ENCODE assay signal across 19 mouse cellular contexts in genomic region chr3:28616386-28616785, GRCm38 (mm10).
A peak's percentile ranks its signal among the peaks of the same experiment; 100 is the strongest.
DNase-seq lines count a peak whose midpoint lies in the region; ATAC-seq and TF ChIP-seq lines count a peak whose summit lies in the region.
"Had no signal": no experiment of that assay in that cellular context is flagged by ENCODE, and none has a peak within 500 bp of the region (broad histone marks: within the 10 kb centered on the region; RNA-seq: fewer than 3 reads in every experiment).

No protein-coding gene starts in this region.

- no peaks in the 10 kb centered on the region for H3K4me1 ChIP-seq in limb, embryonic 14.5 days (ENCODE audit: control insufficient read depth, insufficient read depth, low read length)
- H3K4me1 ChIP-seq in limb, embryonic 10.5 days = no peaks in the 10 kb centered on the region
- no peaks in the 10 kb centered on the region for H3K4me1 ChIP-seq in heart, embryonic 10.5 days
- H3K4me1 ChIP-seq: embryonic facial prominence, embryonic 12.5 days; forebrain, embryonic 15.5 days; neural tube, embryonic 15.5 days had no signal

- H3K9ac ChIP-seq in limb, embryonic 14.5 days (ENCODE audit: low read depth, low read length, severe bottlenecking) = no peak overlapping the region
- H3K9ac ChIP-seq: embryonic facial prominence, embryonic 12.5 days; forebrain, embryonic 15.5 days; neural tube, embryonic 15.5 days had no signal

- no peak for TF ChIP-seq POLR2A in limb, embryonic 14.5 days (IDR thresholded peaks at IDR 0.05; ENCODE audit: borderline replicate concordance, extremely low read depth, insufficient read depth, insufficient read length)

- WGBS in limb, embryonic 14.5 days = 49% methylated on average over 1 of the region's 1 CpGs
- 87% methylated on average over 1 of the region's 1 CpGs for WGBS in limb, embryonic 10.5 days
- WGBS in heart, embryonic 10.5 days = 77% methylated on average over 1 of the region's 1 CpGs

- no peak overlapping the region for H3K4me2 ChIP-seq in limb, embryonic 14.5 days (replicated peaks; ENCODE audit: low read depth, low read length, severe bottlenecking)
- H3K4me2 ChIP-seq: embryonic facial prominence, embryonic 12.5 days; forebrain, embryonic 15.5 days; neural tube, embryonic 15.5 days had no signal

- H3K9me3 ChIP-seq in limb, embryonic 14.5 days (ENCODE audit: control insufficient read depth, low read length) = no peaks in the 10 kb centered on the region
- no peaks in the 10 kb centered on the region for H3K9me3 ChIP-seq in limb, embryonic 10.5 days (replicated peaks)
- no peaks in the 10 kb centered on the region for H3K9me3 ChIP-seq in heart, embryonic 10.5 days
- H3K9me3 ChIP-seq: embryonic facial prominence, embryonic 12.5 days; forebrain, embryonic 15.5 days; neural tube, embryonic 15.5 days had no signal

- no peak overlapping the region for H3K27ac ChIP-seq in limb, embryonic 14.5 days (replicated peaks; ENCODE audit: low read depth, low read length)
- H3K27ac ChIP-seq in limb, embryonic 10.5 days = no peak overlapping the region
- no peak overlapping the region for H3K27ac ChIP-seq in heart, embryonic 10.5 days
- H3K27ac ChIP-seq: embryonic facial prominence, embryonic 12.5 days; left cerebral cortex, adult 2 months; neural tube, embryonic 15.5 days; stomach, postnatal 0 days had no signal

- no peaks in the 10 kb centered on the region for H3K36me3 ChIP-seq in limb, embryonic 14.5 days (ENCODE audit: control insufficient read depth, insufficient read depth, low read length)
- no peaks in the 10 kb centered on the region for H3K36me3 ChIP-seq in limb, embryonic 10.5 days
- H3K36me3 ChIP-seq in heart, embryonic 10.5 days = no peaks in the 10 kb centered on the region
- H3K36me3 ChIP-seq: embryonic facial prominence, embryonic 12.5 days had no signal

- peak; percentile 34 to 49 for DNase-seq in cerebellum, postnatal 10 days
- DNase-seq in cerebellum, postnatal 4 days (ENCODE audit: low spot score in 2 of 2) = no peak
- peak; percentile 52 for DNase-seq in limb, embryonic 14.5 days (ENCODE audit: low spot score)
- DNase-seq in limb, embryonic 10.5 days (ENCODE audit: low spot score) = no peak
- peak; percentile 19 for DNase-seq in retina, postnatal 1 day
- no peak for DNase-seq in retina, embryonic 14.5 days (ENCODE audit: low spot score)
- DNase-seq in heart, embryonic 10.5 days (ENCODE audit: low spot score) = no peak
- DNase-seq: adrenal gland, adult 2 months; kidney, adult 18-20 months; lung, postnatal 14 days; thymus, adult 2 months; thymus, postnatal 4 days had no signal

- no peak overlapping the region for H3K4me3 ChIP-seq in limb, embryonic 14.5 days (replicated peaks; ENCODE audit: low read length)
- no peak overlapping the region for H3K4me3 ChIP-seq in limb, embryonic 10.5 days
- H3K4me3 ChIP-seq in heart, embryonic 10.5 days = no peak overlapping the region
- H3K4me3 ChIP-seq: embryonic facial prominence, embryonic 12.5 days; erythroblast, embryonic 14.5 days; forebrain, embryonic 15.5 days; left cerebral cortex, adult 2 months; neural tube, embryonic 15.5 days had no signal

- ATAC-seq in limb, embryonic 14.5 days (ENCODE audit: low FRiP score, low read depth) = no peak
- ATAC-seq: Patski had no signal

- no peaks in the 10 kb centered on the region for H3K27me3 ChIP-seq in limb, embryonic 14.5 days (ENCODE audit: control insufficient read depth, insufficient read depth, low read length)
- no peaks in the 10 kb centered on the region for H3K27me3 ChIP-seq in limb, embryonic 10.5 days (ENCODE audit: low read depth, poor library complexity, severe bottlenecking)
- H3K27me3 ChIP-seq in heart, embryonic 10.5 days (ENCODE audit: insufficient read depth, poor library complexity, severe bottlenecking) = no peaks in the 10 kb centered on the region
- H3K27me3 ChIP-seq: embryonic facial prominence, embryonic 12.5 days; forebrain, embryonic 15.5 days; neural tube, embryonic 15.5 days; Patski had no signal

Comparison
In these comparisons a context has a peak if more than half of its experiments do, and no peak if none do; other contexts are left out.
1. DNase-seq: peak in cerebellum, postnatal 10 days (2 of 2), limb, embryonic 14.5 days (single experiment) and retina, postnatal 1 day (single experiment); none in cerebellum, postnatal 4 days (0 of 2), limb, embryonic 10.5 days (single experiment), retina, embryonic 14.5 days (single experiment) and heart, embryonic 10.5 days (single experiment).